Mouse (Mus musculus) spleen, postnatal 14 days (tissue): ENCODE measurements around the gene Rnf223.
A peak's percentile ranks its signal among the peaks of the same experiment; 100 is the strongest.

ENCODE experiments used
- DNase-seq, 2 experiments: peaks; one replicate each; pipeline ENCODE4 v3.0.0; 2021 to 2022; ENCODE audit warnings: low spot score in 2 of 2

Gene Rnf223

DNA sequence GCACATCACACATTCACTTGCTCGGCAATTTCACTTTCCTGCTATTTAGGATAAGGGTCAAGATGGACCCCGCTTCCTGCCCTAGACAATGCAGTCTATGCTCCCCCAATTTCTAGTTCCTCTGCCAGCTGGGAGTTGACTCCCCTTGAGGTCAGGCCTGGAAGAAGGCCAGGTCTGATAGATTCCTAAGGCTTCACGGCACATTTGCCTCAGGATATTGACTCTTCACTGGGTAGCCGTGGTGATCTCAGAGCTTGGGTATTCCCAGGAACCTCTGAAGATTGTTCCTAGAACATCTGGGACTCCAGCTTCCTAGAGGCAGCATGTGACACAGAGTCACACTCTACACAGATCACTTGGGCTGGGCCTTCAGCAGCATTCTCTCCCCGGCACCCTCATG is 1.6 kb upstream of the Rnf223 start:
- no peak for DNase-seq

- DNase-seq, result no peak
Observed at GRCm38 (mm10) chr4:156130940-156131339, 627 bp downstream of the Rnf223 start.

DNA sequence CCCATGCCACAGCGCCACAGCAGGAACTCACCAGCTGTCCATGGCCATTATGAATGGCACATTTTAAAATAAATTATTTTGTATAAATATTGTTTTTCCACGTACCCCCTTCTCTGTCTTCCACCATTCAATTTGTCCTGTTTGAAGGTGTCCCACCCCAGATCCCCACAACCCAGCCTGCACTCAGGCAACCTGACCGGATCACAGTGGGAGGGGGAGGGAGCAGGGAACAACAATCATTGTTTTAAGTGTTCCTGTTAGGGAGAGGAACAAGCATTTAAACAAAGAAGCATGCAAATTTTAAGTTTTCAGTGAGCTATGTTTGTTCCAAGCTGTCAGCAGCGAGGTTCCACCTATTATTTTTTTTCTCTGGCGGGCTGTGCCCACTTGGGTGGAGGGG is 3.0 kb downstream of the Rnf223 start:
- no peak for DNase-seq

GRCm38 (mm10) chr4:156133943-156134605 is 3.8 kb downstream of the Rnf223 start:
- no peak for DNase-seq

GRCm38 (mm10) chr4:156135112-156135511 is 4.8 kb downstream of the Rnf223 start:
- no peak for DNase-seq

- DNase-seq, result no peak
Observed at GRCm38 (mm10) chr4:156135801-156136200, 5.5 kb downstream of the Rnf223 start.

- DNase-seq, result no peak
Observed at GRCm38 (mm10) chr4:156136285-156137100, 6.2 kb downstream of the Rnf223 start.

DNA sequence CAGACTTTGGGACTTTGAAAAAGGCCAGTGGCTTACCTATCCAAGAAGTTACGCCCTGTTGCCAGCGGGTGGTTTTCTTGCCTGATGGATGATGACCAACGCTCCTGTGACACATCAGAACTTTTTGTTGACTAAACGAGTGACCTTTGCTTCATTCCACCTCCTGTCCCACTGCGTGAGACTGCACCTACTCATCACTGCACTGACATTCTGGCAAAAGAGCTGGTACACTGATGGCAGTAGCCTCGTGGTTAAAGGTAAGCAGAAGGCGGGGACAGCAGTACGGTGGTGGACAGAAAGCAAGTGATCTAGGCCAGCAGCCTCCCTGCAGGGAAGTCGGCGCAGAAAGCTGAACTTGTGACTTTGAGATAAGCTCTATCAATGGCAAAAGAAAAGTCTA is 20.6 kb downstream of the Rnf223 start:
- peak in 1 of 2 experiments; percentile 2 for DNase-seq

DNA sequence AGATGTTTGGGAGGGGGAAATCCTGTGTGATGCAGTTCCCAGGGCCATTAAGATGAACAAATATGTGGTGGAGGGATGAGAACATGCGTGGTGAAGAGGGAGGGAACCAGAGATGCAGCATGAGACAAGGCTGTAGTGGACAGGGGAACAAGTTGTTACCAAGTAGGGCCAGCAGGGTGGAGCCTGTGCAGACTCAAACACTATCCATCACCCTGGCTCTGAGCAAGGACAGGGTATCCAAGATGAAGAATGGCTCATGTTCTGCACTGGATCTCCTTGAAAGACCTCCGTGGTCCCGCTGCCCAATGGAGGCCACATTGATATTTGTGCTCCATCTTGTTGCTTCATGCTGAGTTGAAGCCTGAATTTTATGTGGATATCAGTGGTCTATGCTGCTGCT is 24.5 kb downstream of the Rnf223 start:
- peak in 1 of 2 experiments; percentile 1 for DNase-seq

DNA sequence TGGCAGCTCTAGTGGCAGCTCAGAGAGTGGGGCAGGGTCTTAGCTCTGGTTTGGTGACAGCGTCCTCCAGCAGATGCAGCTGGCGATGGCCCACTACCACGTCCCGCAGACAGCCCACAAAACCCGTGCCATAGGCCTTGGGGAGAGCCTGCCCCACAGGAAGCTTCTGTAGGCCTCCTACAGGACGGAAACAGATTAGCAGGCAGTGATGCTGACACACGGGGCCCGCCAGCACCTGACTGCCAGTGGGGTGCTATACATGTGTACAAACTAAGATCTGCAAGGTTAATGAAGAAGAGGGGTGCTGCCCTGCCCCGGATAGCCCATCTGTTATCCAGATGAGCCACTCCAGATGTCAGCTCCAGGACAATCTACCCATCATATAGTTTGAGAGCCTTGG is 36.2 kb downstream of the Rnf223 start:
- DNase-seq, result peak in 1 of 2 experiments; percentile 7

- peak in 1 of 2 experiments; percentile 4 for DNase-seq
Observed at GRCm38 (mm10) chr4:156168611-156169010, 38.3 kb downstream of the Rnf223 start.

DNA sequence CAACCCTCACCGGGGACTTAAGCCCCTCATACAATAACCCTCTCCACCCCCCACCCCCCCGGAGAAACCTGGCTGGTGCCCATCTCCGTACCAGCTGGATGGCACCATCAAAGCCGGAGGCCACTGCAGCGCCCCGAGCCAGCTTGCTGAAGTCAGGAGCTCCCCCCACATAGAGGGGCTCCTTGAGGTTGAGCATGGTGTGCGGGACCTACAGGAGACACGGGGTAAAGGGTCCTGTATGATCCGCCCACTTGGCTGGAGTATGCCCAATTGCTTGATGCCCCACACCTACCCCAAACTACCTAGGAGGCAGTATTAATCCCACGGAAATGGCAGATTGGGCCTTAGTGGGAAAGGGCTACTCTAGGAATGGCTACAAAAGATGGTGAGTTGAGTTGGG is 38.8 kb downstream of the Rnf223 start:
- no peak for DNase-seq

DNA sequence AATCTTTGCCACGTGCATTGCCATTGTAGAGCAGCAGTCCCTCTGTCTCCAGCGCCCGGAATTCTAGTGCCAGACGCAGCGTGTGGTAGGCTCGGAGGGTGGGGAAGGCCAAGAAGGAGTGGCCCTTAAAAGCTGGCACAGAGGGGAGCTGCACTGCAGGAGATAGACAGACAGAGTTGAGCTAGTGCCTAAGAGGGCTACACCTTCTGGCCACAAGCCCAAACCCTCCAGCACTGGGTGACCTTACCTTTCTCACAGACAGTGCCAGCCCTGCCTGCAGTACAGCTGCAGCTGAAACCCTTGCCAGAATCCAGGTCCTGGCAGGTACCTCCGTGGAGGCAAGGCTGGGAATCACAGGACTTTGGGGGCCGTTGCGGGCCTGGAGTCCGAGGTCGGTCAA is 41.5 kb downstream of the Rnf223 start:
- no peak for DNase-seq

GRCm38 (mm10) chr4:156177630-156178029 is 47.3 kb downstream of the Rnf223 start:
- DNase-seq, result no peak
